Mouse (Mus musculus) gastrocnemius, postnatal 4 days (tissue): ENCODE data around the gene Hist2h2ab. TPM values are rescaled to one million over a fixed set of nuclear protein-coding genes. Genes with fewer than 3 reads are reported as not detected.

Source experiments
- DNase-seq, 2 experiments: peaks; one replicate each; pipeline ENCODE4 v3.0.0; 2021 to 2022; ENCODE audit warnings: low spot score in 2 of 2, mixed read lengths in 2 of 2
- microRNA-seq: library from miRNA; unstranded; fragments of <30 nt; microRNA quantifications from one replicate; pipeline ENCODE4 v1.2.0, GENCODE M21; 2021
- total RNA-seq, 2 experiments: library from RNA; stranded (reverse); gene quantifications; 2 replicates each; pipeline ENCODE4 v1.2.3; 2021

The Hist2h2ab gene
- total RNA-seq, 2 experiments from 2014 or later: 15.6 TPM

DNA sequence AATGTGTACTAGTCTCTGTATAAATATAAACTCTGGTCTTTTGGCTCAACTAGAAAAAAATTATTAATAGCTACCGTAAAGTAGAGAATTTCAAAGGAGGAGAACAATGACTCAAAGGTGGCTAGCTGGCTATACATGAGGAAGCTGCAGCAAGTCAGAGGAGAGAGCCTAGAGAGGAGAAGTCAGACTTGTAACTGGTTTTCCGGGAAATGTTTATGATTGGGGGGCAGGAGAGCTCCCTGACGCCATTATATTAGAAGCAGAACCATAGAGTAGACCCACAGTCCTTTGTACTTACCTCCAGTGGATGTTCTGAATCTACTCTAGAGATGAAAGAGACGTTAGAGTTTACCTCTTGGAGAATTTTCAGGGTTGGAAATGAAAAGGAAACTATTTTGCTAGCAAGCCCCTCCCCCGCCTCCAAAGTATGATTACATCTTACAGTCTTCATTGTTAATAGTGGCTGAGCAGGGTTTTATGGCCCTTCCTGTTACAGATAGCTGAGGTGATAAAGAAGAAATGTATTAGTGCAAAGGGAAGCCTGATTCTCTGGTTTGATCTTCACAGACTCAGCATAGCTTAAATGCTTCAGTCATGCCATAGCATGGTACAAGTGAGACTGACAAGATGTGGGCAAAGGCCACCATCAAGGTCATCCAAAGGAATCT is 36.4 kb downstream of the Hist2h2ab start:
- no peak for DNase-seq

DNA sequence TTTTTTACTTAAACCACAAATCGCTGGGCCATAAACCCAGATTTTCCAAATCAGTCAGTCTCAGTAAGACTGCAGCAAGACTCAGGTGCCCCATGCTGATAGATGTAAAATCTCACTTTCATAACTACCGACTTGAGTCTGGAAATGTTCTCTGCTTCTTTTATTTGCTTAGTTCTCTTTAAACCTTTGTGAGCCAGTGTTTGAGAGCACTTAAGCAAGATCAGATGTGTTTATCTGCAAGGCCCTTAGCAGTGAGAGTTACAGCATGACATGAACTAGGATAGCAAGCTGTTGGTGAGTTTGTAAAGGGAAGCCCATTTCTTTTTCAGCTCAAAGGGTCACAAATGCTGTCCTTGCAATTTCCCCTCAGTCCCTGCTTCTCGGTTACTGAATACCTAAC is 37.5 kb downstream of the Hist2h2ab start:
- no peak for DNase-seq

DNA sequence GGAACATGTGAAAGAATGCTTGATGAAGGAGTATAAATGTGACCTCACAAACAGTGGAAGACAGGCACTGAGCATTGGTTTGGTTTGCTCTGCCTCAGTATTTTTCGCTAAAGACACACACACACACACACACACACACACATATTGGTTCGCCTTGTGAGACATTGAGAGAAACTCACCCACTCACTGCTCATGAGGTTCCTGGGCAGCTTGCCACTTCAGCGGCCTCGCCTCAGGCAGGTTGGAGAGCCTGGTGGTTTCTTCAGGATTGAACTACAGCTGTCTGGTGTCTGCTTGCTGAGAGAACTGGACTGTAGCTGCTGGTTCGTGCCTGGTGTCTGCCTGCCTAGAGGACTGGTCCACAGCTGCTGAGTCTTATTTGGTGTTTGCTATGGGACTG is 40.6 kb downstream of the Hist2h2ab start:
- DNase-seq: no peak

DNA sequence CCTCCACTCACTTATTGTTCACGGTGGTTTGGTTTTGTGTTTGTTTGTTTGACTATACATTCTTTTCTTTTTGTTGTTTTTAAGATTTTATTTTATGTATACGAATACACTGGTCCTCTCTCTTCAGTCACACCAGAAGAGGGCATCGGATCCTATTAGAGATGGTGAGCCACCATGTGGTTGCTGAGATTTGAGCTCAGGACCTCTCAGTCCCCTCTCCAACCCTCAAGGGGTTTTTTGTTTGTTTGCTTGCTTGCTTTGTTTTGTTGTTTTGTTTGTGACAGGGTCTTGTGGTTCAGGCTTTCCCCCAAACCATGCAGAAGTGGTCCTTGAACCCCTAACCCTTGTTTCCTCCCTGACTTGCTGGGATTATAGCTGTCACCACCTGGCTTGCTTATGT is 42.0 kb downstream of the Hist2h2ab start:
- DNase-seq: no peak

DNA sequence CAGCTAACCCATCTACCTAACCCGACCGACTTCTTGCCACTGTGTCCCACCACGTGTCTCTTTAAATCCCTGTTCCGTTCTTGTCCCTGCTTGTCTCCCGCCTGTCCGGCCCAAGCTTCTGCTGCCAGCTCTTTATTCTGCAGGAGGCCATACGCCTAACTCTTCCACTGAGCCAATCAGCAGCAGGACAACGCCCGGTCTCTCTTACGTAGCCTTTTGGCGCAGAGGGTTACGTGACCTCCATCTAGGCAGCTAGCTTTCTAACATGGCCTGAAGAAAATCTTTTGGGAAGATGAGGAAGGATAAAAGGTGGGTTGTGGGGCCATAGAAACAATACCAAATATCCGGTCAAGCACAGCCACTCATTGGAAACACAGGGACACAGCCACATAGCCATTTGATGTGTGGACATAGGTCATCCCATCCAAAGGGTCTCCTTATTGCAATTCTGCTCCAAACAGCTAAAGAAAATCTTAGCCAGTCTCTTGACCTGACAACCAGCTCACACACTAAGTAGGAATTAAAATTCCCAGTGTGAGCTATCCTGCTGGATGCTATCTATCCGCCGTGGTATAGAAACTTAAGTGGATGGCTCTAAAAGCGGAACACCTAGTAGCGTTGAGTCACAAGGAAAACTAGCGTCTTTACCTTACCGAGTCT is 42.7 kb downstream of the Hist2h2ab start:
- DNase-seq: peak; percentile 49 to 82

DNA sequence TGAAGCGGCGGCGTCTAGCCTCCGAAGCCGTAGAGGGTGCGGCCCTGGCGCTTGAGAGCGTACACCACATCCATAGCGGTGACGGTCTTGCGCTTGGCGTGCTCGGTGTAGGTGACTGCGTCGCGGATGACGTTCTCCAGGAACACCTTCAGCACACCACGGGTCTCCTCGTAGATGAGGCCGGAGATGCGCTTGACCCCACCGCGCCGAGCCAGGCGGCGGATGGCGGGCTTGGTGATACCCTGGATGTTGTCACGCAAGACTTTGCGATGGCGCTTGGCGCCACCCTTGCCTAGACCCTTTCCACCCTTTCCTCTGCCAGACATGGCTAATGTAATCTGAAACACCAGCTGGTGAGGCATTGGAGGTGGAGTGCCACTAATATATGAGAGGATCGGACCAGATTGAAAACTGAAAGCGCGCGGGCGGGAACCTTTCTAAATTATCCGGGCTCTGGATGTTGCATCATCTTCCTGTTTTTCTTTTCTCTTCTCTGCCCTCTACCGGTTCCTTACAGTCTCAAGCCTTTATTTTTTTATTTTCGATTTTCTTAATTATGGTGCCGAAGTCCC is 43.4 kb downstream of the Hist2h2ab start, which contains the start of gene Hist2h4:
TSS of gene Hist2h4 (minus strand) at position 333 of the 572 bp plus-strand sequence.
- peak; percentile 83 to 92 for DNase-seq

DNA sequence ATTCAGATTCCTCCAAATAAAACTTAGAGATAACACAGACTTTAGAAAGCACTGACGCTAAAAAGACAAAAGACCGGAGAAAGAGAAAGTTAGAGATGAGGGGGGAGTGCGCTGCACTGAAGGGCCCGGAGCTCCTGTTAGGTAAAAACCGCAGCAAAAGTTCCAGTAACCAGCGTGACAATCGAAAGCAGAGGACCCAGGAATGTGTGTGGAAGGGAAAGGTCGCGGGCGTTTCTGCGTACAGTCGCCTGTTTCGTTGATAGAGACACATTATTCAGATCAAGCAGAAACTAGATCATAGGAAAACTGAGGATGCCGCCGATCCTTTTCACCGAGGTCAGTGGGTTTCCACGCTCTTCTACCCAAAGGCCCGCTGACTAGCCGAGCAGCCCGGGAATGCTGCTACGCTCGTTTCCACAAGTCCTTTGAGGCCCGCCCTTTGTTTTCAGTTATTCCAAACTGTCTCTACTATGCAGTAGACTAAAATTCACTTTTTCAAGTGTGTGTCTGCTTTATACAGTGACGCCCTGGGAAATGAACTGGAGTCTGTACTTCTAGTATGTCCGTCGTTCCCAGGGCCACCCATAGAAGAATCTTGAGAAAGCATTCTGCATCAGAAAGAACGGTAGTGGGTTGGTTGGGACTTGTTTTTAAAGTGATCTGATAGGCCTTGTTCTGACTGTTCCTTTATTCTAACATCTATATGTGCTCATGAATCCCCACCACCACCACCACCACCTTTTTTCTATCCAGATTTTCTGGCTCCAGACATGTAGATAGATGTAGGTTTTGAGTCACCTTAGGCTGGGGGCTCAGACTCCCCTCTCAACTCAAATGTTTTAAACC is 44.1 kb downstream of the Hist2h2ab start:
- DNase-seq: peak in 1 of 2 experiments; percentile 47

DNA sequence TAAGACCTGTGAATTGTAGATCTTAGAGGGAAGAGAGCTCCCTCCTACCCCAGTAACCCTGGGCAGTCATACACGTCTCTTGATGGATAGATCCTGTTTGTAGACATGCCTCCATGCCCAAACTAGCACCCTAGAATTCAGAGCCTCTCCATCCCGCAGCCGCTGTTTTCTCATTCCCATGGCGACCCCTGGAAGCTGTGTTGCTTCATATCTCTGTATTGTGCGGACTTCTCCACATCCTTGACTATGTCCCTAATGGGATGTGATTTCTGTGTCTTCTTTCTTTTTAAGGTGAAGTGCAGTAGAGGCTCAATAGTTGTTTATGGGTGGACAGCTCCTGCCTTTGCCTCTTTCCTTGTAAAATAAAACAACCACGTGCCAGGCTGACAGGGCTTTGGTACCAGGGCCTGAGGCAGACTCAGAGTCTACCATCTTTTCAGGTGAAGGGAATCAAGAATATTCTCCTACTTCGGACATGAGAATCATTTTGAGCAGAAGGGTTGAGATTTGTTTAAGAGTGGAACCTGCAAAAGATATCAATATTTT is 44.8 kb downstream of the Hist2h2ab start:
- DNase-seq: no peak

DNA sequence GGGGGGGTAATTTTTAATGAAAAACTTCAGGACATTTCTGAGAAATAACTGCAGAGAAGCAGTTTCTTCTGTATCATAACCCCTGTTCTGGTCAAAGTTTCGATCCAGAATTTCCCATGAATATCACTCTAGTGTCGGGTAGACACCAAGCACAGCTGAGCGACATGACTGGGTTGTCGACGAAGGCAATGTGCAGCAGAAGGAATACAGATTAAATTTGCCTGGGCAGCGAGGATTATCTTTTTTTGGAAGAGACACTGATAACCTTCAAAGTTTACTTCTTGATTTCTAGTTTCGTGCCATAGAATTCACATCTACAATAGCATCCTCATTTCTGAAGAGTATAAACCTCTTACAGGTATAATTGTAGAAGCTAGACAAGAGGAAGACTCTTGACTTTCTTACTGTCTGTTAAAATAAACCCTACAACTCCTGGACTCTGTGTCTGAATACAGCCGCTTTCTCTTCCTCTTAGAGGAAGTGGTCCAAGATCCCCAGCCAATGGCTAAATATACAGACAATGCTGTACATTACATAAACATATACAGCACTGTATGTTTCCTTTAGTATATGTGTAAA is 46.6 kb downstream of the Hist2h2ab start:
- DNase-seq: no peak

DNA sequence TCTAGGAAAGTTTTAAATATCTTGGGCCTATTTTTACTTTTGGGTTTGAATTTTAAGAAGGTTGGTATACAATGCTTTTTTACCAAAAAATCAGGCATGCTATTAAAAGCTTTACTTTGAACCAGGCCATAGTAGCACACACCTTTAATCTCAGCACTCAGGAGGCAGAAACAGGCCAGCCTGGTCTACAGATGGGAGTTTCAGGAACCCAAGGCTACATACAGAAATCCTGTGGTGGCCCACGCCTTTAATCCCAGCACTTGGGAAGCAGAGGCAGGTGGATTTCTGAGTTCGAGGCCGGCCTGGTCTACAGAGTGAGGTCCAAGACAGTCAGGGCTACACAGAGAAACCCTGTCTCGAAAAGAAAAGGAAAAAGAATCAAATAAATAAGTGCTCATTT is 47.9 kb downstream of the Hist2h2ab start:
- DNase-seq: no peak

DNA sequence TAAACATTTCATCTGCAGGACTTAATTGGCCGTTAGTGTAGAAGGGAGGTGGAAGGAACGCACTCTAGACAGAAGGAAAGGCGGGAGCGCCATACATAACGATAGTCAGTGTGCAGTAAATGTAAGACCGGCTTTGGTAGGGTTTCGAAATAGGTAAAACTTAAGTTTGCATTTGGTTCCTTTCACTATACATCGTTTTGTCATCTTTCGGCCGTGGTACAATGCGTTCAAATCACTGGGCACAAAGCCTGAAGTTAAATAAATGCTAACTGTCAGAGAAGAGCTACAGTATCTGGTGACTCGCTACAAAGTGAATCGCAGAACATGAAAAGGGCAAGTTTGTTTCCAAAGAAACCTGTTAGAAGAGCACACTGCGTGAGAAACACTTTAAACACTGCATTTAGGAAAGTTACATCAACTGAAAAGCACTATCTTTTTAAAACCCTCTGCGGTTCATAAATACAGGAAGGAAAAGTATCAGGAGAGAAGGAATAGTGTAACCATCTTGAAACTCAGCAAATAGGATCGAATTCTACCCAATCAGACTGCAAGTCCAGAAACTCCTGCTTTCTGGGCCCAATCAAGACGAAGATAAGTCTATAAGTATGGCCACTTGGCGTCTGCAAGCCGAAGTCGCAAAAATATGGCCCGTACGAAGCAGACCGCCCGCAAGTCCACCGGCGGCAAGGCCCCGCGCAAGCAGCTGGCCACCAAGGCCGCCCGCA is 48.5 kb downstream of the Hist2h2ab start, which contains the start of gene Hist2h3b:
TSS of gene Hist2h3b (plus strand) at position 604 of the 725 bp plus-strand sequence.
- peak; percentile 58 to 78 for DNase-seq

DNA sequence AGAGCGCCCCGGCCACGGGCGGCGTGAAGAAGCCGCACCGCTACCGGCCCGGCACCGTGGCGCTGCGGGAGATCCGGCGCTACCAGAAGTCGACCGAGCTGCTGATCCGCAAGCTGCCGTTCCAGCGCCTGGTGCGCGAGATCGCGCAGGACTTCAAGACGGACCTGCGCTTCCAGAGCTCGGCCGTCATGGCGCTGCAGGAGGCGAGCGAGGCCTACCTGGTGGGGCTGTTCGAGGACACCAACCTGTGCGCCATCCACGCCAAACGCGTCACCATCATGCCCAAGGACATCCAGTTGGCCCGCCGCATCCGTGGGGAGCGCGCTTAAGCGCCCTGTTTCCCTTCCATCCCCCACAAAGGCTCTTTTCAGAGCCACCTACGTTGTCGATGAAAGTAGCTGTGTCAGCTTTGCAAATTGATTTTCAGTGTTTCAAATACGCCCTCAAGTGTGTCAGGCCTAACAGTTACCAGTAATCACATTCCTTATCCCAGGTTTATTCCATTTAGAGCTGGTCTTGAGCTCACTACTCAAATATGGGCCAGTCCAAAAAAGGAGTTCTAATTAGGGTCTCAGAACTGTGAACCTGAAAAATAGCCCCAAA is 49.2 kb downstream of the Hist2h2ab start:
- peak in 1 of 2 experiments; percentile 15 for DNase-seq

Small RNA genes lying within 50 kb of the gene (microRNA-seq; reads per million reads assigned to microRNA genes)
- not detected for gene Gm44492
- gene Gm47311: not detected
- gene Gm47313: not detected

Other genes starting within 250 kb of the Hist2h2ab start
- gene Plekho1, start 223.9 kb upstream of the Hist2h2ab start, total RNA-seq: 10 to 100 TPM; 94.2 to 97.4 TPM
- 10 to 100 TPM; 24.5 to 32.6 TPM for gene Vps45, start 161.4 kb upstream of the Hist2h2ab start, total RNA-seq
- gene Otud7b, start 115.3 kb upstream of the Hist2h2ab start, total RNA-seq: 10 to 100 TPM; 61.0 to 65.7 TPM
- gene Mtmr11, start 57.9 kb upstream of the Hist2h2ab start, total RNA-seq: 1 to 10 TPM; 9.3 to 9.7 TPM
- 10 to 100 TPM; 32.9 to 34.6 TPM for gene Sf3b4, start 47.5 kb upstream of the Hist2h2ab start, total RNA-seq
- gene Sv2a, start 38.7 kb upstream of the Hist2h2ab start, total RNA-seq: 1 to 10 TPM; 2.2 to 2.3 TPM
- 10 to 100 TPM; 20.4 to 23.2 TPM for gene Bola1, start 156 bp upstream of the Hist2h2ab start, total RNA-seq
- 100 to 1,000 TPM; 126 to 168 TPM for gene Hist2h2ac, start 1.0 kb downstream of the Hist2h2ab start, total RNA-seq
- gene Hist2h2be, start 1.3 kb downstream of the Hist2h2ab start, total RNA-seq: 1 to 10 TPM; 3.2 to 3.8 TPM
- 100 to 1,000 TPM; 150 TPM for gene Hist2h3c2, start 19.3 kb downstream of the Hist2h2ab start, total RNA-seq
- gene Hist2h2aa2, start 20.4 kb downstream of the Hist2h2ab start, total RNA-seq: 1,000 to 10,000 TPM; 1,169 to 1,327 TPM
- 10 to 100 TPM; 12.3 to 14.6 TPM for gene Hist2h2aa1, start 25.6 kb downstream of the Hist2h2ab start, total RNA-seq
- under 1 TPM in 1 of 2 experiments, not detected in 1; 0.44 TPM for gene Hist2h3c1, start 26.8 kb downstream of the Hist2h2ab start, total RNA-seq
- 10 to 100 TPM; 74.6 to 96.7 TPM for gene Hist2h4, start 43.4 kb downstream of the Hist2h2ab start, total RNA-seq
- gene Hist2h3b, start 48.8 kb downstream of the Hist2h2ab start, total RNA-seq: 100 to 1,000 TPM; 677 to 879 TPM
- 100 to 1,000 TPM; 676 to 744 TPM for gene Hist2h2bb, start 49.9 kb downstream of the Hist2h2ab start, total RNA-seq
- 1 to 10 TPM; 1.6 to 1.7 TPM for gene Fcgr1, start 74.1 kb downstream of the Hist2h2ab start, total RNA-seq
- gene BC107364, start 232.4 kb downstream of the Hist2h2ab start, total RNA-seq: not detected